Mouse (Mus musculus) CH12.LX (cell line): ENCODE measurements around the gene Mrpl22. TPM values are rescaled to one million over a fixed set of nuclear protein-coding genes. Genes with fewer than 3 reads are reported as not detected.

ENCODE experiments used
- DNase-seq: peaks from one replicate; pipeline ENCODE4 v3.0.0-alpha.2; 2013; ENCODE audit errors: extremely low read depth
- H3K27ac ChIP-seq: 2 replicates; pipeline ENCODE4 v1.5.1; 2012; ENCODE audit warnings: low read depth, mild to moderate bottlenecking, control low read depth, moderate library complexity; ENCODE audit not compliant: insufficient read depth
- H3K27me3 ChIP-seq: replicated peaks from 2 replicates; pipeline ENCODE3; 2012; ENCODE audit warnings: inconsistent platforms
- H3K36me3 ChIP-seq, 2 experiments: replicated peaks in 1 of 2; 2 replicates each; pipeline versions ENCODE3 to v1.6.1; 2012; ENCODE audit warnings: inconsistent platforms in 1 of 2, low read length in 1 of 2, mild to moderate bottlenecking in 1 of 2, mixed read lengths in 1 of 2, moderate library complexity in 1 of 2; ENCODE audit not compliant: control insufficient read depth in 1 of 2, insufficient read depth in 1 of 2
- H3K4me1 ChIP-seq, 2 experiments: 2 replicates each; pipeline ENCODE4 v1.6.1; 2012; ENCODE audit warnings: inconsistent platforms in 1 of 2, moderate library complexity in 1 of 2; ENCODE audit not compliant: insufficient read depth in 2 of 2, control insufficient read depth in 1 of 2
- H3K4me2 ChIP-seq: 2 replicates; pipeline ENCODE4 v1.6.1; 2012; ENCODE audit warnings: low read depth, mild to moderate bottlenecking, control low read depth; ENCODE audit not compliant: poor library complexity, insufficient read depth, severe bottlenecking
- H3K4me3 ChIP-seq, 3 experiments: fragments of 150-350 bp in 1 of 3; sonication (generic) in 1 of 3; replicated peaks in 1 of 3; 2 replicates each; pipeline versions ENCODE3 to v1.5.1; 2011 to 2012; ENCODE audit warnings: low read depth in 2 of 3, low read length in 2 of 3, mild to moderate bottlenecking in 2 of 3, moderate library complexity in 2 of 3, control low read depth in 1 of 3, improper control_type of control experiment in 1 of 3, inconsistent platforms in 1 of 3, mixed read lengths in 1 of 3; ENCODE audit not compliant: poor library complexity in 1 of 3
- H3K79me2 ChIP-seq: replicated peaks from 2 replicates; pipeline ENCODE4 v1.6.1; 2012; ENCODE audit warnings: mild to moderate bottlenecking, moderate library complexity; ENCODE audit not compliant: control insufficient read depth, poor library complexity, insufficient read depth, severe bottlenecking; ENCODE audit errors: extremely low read depth
- H3K9ac ChIP-seq: 2 replicates; pipeline ENCODE4 v1.6.1; 2012; ENCODE audit warnings: low read depth, mild to moderate bottlenecking, control low read depth, moderate library complexity; ENCODE audit not compliant: insufficient read depth
- H3K9me3 ChIP-seq: replicated peaks from 2 replicates; pipeline ENCODE3; 2012; ENCODE audit warnings: low read length, inconsistent platforms, mixed read lengths
- BHLHE40 ChIP-seq: IDR thresholded peaks from 2 replicates; pipeline ENCODE4 v1.6.1; 2011; ENCODE audit warnings: mild to moderate bottlenecking, low read depth, low read length, improper control_type of control experiment
- CHD2 ChIP-seq: IDR thresholded peaks from 2 replicates; pipeline ENCODE4 v1.6.1; 2011; ENCODE audit warnings: low read length, improper control_type of control experiment
- CTCF ChIP-seq, 2 experiments: IDR thresholded peaks in 1 of 2; conservative IDR thresholded peaks in 1 of 2; 2 replicates each; pipeline ENCODE4 v1.5.1; 2011 to 2012; ENCODE audit warnings: low read depth in 2 of 2, low read length in 2 of 2, improper control_type of control experiment in 1 of 2, inconsistent platforms in 1 of 2, mild to moderate bottlenecking in 1 of 2, moderate library complexity in 1 of 2
- E2F4 ChIP-seq: IDR thresholded peaks from 2 replicates; pipeline ENCODE4 v1.6.1; 2011; ENCODE audit warnings: low read depth, low read length, improper control_type of control experiment; ENCODE audit not compliant: insufficient replicate concordance
- EP300 ChIP-seq: IDR thresholded peaks from 2 replicates; pipeline ENCODE4 v1.6.1; 2011; ENCODE audit warnings: low read length, improper control_type of control experiment
- GABPA ChIP-seq: IDR thresholded peaks from 2 replicates; pipeline ENCODE4 v1.6.1; 2012; ENCODE audit warnings: low read depth, low read length, improper control_type of control experiment, inconsistent platforms; ENCODE audit not compliant: insufficient replicate concordance
- HCFC1 ChIP-seq: IDR thresholded peaks from 2 replicates; pipeline ENCODE4 v1.6.1; 2012; ENCODE audit warnings: low read depth, mild to moderate bottlenecking, inconsistent platforms, low read length, improper control_type of control experiment
- JUN ChIP-seq: IDR thresholded peaks from 2 replicates; pipeline ENCODE4 v1.6.1; 2011; ENCODE audit warnings: low read depth, mild to moderate bottlenecking, low read length, improper control_type of control experiment, moderate library complexity; ENCODE audit not compliant: insufficient read depth
- JUND ChIP-seq: conservative IDR thresholded peaks from 2 replicates; pipeline ENCODE4 v1.6.1; 2011; ENCODE audit warnings: low read depth, low read length, improper control_type of control experiment
- KAT2A ChIP-seq: IDR thresholded peaks from 2 replicates; pipeline ENCODE4 v1.6.1; 2012; ENCODE audit warnings: low read length, improper control_type of control experiment, inconsistent platforms; ENCODE audit not compliant: insufficient replicate concordance
- MAFK ChIP-seq: IDR thresholded peaks from 2 replicates; pipeline ENCODE4 v1.6.1; 2011; ENCODE audit warnings: low read length, improper control_type of control experiment; ENCODE audit not compliant: insufficient replicate concordance
- MAX ChIP-seq: IDR thresholded peaks from 2 replicates; pipeline ENCODE4 v1.6.1; 2011; ENCODE audit warnings: low read length, improper control_type of control experiment
- MEF2A ChIP-seq: IDR thresholded peaks from 2 replicates; pipeline ENCODE4 v1.6.1; 2014; ENCODE audit warnings: low read depth, mild to moderate bottlenecking, inconsistent platforms, low read length, improper control_type of control experiment, borderline replicate concordance
- MXI1 ChIP-seq: IDR thresholded peaks from 2 replicates; pipeline ENCODE4 v1.6.1; 2011; ENCODE audit warnings: mild to moderate bottlenecking, low read depth, low read length, improper control_type of control experiment
- PAX5 ChIP-seq: IDR thresholded peaks from 2 replicates; pipeline ENCODE4 v1.6.1; 2012; ENCODE audit warnings: low read length, inconsistent platforms, mixed read lengths
- POLR2A ChIP-seq: IDR thresholded peaks from 2 replicates; pipeline ENCODE4 v1.6.1; 2011; ENCODE audit warnings: low read depth, mild to moderate bottlenecking, improper control_type of control experiment, low read length
- POLR2AphosphoS2 ChIP-seq: IDR thresholded peaks from 2 replicates; pipeline ENCODE4 v1.6.1; 2011; ENCODE audit warnings: low read depth, low read length, improper control_type of control experiment
- RAD21 ChIP-seq: IDR thresholded peaks from 2 replicates; pipeline ENCODE4 v1.6.1; 2011; ENCODE audit warnings: low read depth, mild to moderate bottlenecking, low read length, improper control_type of control experiment, moderate library complexity
- RCOR1 ChIP-seq: conservative IDR thresholded peaks from 2 replicates; pipeline ENCODE4 v1.6.1; 2012; ENCODE audit warnings: low read depth, mild to moderate bottlenecking, inconsistent platforms, low read length, improper control_type of control experiment
- SIN3A ChIP-seq: IDR thresholded peaks from 2 replicates; pipeline ENCODE4 v1.6.1; 2012; ENCODE audit warnings: low read length, improper control_type of control experiment, inconsistent platforms
- TBP ChIP-seq: conservative IDR thresholded peaks from 2 replicates; pipeline ENCODE4 v1.6.1; 2011; ENCODE audit warnings: low read depth, low read length, improper control_type of control experiment
- ZC3H11A ChIP-seq: IDR thresholded peaks from 2 replicates; pipeline ENCODE4 v1.6.1; 2012; ENCODE audit warnings: low read depth, mild to moderate bottlenecking, inconsistent platforms, low read length, improper control_type of control experiment
- ZKSCAN1 ChIP-seq: IDR thresholded peaks from 2 replicates; pipeline ENCODE4 v1.6.1; 2012; ENCODE audit warnings: low read depth, inconsistent platforms, low read length, improper control_type of control experiment, borderline replicate concordance
- ZMIZ1 ChIP-seq: IDR thresholded peaks from 2 replicates; pipeline ENCODE4 v1.6.1; 2012; ENCODE audit warnings: low read depth, mild to moderate bottlenecking, inconsistent platforms, low read length, improper control_type of control experiment
- ZNF384 ChIP-seq: IDR thresholded peaks from 2 replicates; pipeline ENCODE4 v1.6.1; 2012; ENCODE audit warnings: low read depth, low read length, improper control_type of control experiment, inconsistent platforms
- dilution Hi-C: fragments of 300-500 bp; cut with MboI; formaldehyde crosslinking; loops from 2 replicates; pipeline ENCODE4 v1.14.3; 2020; ENCODE audit warnings: low sequenced_read_pairs; ENCODE audit not compliant: extremely low pct_unique_long_range_greater_than_20kb, extremely low pct_ligation_motif_present
- in situ Hi-C: fragments of 300-500 bp; cut with MboI; formaldehyde crosslinking; loops from 3 replicates; pipeline ENCODE4 v1.14.3; 2019; ENCODE audit warnings: low sequenced_read_pairs, low pct_ligation_motif_present, low pct_unique_long_range_greater_than_20kb, mixed read lengths
- polyA plus RNA-seq: library from polyadenylated mRNA; unstranded; fragments of >175 nt; gene quantifications from 2 replicates; pipeline ENCODE4 v1.2.1, GENCODE M21; 2012; ENCODE audit warnings: low read depth; ENCODE audit not compliant: insufficient read length
- total RNA-seq, 2 experiments: library from RNA; depleted of rRNA; stranded (reverse); fragments of 300-350 nt in 1 of 2; fragments of >200 nt in 1 of 2; gene quantifications; 2 replicates each; pipeline ENCODE4 v1.2.3; 2012 to 2014

Gene Mrpl22
- total and polyA plus RNA-seq, 3 experiments = 89.1 to 133 (median 115) TPM

- no peak for TF ChIP-seq ZKSCAN1
- TF ChIP-seq MXI1 = peak; percentile 96
- peak; percentile 84 for TF ChIP-seq POLR2AphosphoS2
- peak; percentile 77 for TF ChIP-seq TBP
- TF ChIP-seq KAT2A = 0 out of 2 replicates have a peak, but pooled peaks have one; percentile 62
- peak in 1 of 2 experiments; percentile 18; a peak in 2 of 4 replicates for TF ChIP-seq CTCF (conservative IDR thresholded peaks at IDR 0.05 in 1 of 2, IDR thresholded peaks at IDR 0.05 in 1 of 2; ENCODE audit: low read depth in 2 of 2, low read length in 2 of 2)
- peak; percentile 60 for TF ChIP-seq MEF2A
- no peak for TF ChIP-seq RCOR1
- TF ChIP-seq MAFK = no peak
- TF ChIP-seq RAD21 = no peak
- peak; percentile 56 for TF ChIP-seq BHLHE40
- no peak for TF ChIP-seq E2F4
- no peak for TF ChIP-seq ZC3H11A
- peak; percentile 79 for TF ChIP-seq MAX
- TF ChIP-seq EP300 = no peak
- no peak for TF ChIP-seq PAX5
- TF ChIP-seq JUN = no peak
- peak; percentile 97 for TF ChIP-seq SIN3A
- 0 out of 2 replicates have a peak, but pooled peaks have one; percentile 42 for TF ChIP-seq CHD2
- peak; percentile 96 for TF ChIP-seq ZMIZ1
- no peak for TF ChIP-seq GABPA
- peak; percentile 77 for TF ChIP-seq HCFC1
- TF ChIP-seq POLR2A = peak; percentile 97
- TF ChIP-seq, all 38 proteins: peak for 23
These were observed 3.1 kb upstream of the Mrpl22 start, which contains the start of gene Gemin5 (continued) for GRCm38 (mm10) chr11:58168167-58168915.

- TF ChIP-seq JUND = no peak
- TF ChIP-seq ZNF384 = peak; percentile 63
- DNase-seq = no peak
- peaks cover 12% of the 10 kb centered on the region for H3K9me3 ChIP-seq
- peaks cover 31 to 41% of the 10 kb centered on the region in 2 experiments for H3K36me3 ChIP-seq
- peaks cover 0 to 29% of the 10 kb centered on the region in 2 experiments; a peak in 2 of 4 replicates for H3K4me1 ChIP-seq
- H3K9ac ChIP-seq = no peak overlapping the region
- dilution Hi-C loops (no loop called here), in situ Hi-C loops (no loop called here)
- no peaks in the 10 kb centered on the region for H3K27me3 ChIP-seq
- no peak overlapping the region for H3K4me2 ChIP-seq
- H3K27ac ChIP-seq = no peak overlapping the region
- peaks cover 37% of the 10 kb centered on the region for H3K79me2 ChIP-seq
- no peak overlapping the region for H3K4me3 ChIP-seq
These were observed 1.8 kb upstream of the Mrpl22 start for GRCm38 (mm10) chr11:58169666-58170065.
